Mouse (Mus musculus): ENCODE measurements around the gene Unc13a.

Gene Unc13a

DNA sequence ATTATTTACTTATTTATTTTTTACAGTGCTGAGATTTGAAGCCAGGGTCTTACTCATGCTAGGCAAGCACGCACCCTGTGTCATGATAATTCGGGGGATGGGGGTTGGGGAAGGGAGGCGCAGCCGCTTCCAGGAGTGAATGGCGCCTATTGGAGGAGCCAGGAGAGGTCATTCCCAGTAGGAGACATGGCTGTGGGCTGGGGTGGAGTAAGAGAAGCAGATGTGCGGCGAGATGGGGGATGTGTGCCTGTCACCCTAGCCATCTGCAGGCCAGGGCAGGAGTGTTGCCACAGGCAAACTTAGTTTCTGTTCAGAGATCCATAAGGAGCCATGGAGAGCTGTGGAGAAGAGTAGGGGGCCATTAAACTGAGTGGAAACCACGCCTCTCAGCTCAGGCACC is 16.1 kb upstream of the Unc13a start:
- peak; percentile 84 for DNase-seq (ENCODE audit: low read depth, low spot score)

DNA sequence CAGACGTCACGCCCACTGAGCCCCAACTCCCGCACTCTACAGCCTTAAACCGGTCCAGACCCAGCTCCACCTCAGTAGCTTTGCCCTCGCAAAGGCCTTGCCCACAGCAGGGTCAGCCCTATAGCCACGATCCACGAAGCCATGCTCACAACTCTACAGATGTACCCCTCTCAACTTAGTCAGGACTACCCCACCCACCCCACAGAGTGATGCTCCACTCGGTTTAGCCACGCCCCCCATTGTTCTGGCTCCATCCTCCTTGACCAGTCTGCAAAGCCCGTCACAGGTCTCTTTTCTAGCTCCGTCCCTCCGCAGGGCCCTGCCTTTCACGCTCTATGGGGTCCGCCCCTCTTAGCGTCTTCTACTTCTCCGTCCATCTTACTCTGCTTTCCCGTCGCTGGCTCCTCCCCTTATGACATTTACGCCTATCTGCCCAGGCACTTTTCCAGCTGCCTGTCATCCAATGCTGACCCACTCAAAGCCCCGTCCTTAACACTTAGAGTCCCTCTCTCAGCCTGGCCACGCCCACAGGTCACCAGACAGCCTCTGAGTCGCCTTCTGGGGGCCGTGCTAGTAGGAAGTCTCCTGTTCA is 14.7 kb upstream of the Unc13a start:
- DNase-seq (ENCODE audit: low read depth, low spot score) = peak; percentile 78

DNA sequence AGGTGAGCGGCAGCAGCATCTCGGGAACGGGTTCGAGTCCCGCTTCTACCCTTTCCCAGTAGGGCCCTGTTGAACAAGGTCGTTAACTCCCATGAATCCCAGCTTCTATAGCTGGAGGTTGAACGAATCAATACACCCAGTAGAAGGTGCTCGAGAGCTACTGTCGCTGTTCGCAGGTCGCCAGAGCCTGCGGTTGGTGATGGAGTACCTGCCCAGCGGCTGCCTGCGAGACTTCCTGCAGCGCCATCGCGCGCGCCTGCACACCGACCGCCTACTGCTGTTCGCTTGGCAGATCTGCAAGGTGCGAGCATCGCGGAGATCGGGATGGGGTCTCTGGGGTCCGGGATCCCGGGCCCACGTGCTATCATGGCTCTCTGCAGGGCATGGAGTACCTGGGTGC is 14.0 kb upstream of the Unc13a start:
- DNase-seq (ENCODE audit: low read depth, low spot score) = peak; percentile 83

DNA sequence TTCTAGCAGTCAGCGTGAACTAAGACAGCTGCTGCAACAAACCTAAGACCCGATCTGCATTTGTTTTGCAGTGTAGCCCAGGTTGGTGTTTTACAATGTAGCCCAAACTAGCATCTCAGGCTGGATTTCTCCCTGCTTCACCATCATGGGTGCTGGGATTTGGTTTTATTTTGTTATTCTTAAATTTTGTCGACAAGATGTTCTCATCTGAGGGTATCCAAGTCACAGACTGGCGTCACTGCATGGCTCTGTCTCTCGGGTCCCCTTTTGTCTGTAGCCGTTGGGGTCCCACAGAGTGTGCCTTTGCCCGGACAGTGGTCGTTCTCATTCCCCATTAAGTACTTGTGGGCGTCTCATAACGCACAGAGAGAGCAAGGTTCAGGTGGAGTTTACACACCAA is 13.1 kb upstream of the Unc13a start:
- DNase-seq (ENCODE audit: low read depth, low spot score) = no peak

DNA sequence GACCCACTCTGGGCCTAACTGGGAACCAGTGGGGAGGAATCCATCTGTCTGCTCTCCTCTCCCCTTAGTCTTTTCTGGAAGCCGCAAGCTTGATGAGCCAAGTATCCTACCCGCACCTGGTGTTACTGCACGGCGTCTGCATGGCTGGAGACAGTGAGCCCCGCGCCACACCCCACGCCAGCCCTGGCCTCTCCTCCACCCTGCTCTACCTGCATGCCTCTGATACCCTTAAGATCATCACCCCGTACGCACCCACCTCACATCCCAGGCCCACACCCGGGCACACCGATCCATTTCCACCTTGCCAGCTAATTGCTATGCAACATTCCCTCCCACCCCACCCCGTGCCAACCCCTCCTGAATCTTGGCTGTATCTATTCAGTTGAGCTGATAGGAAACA is 11.3 kb upstream of the Unc13a start:
- no peak for DNase-seq (ENCODE audit: low read depth, low spot score)

DNA sequence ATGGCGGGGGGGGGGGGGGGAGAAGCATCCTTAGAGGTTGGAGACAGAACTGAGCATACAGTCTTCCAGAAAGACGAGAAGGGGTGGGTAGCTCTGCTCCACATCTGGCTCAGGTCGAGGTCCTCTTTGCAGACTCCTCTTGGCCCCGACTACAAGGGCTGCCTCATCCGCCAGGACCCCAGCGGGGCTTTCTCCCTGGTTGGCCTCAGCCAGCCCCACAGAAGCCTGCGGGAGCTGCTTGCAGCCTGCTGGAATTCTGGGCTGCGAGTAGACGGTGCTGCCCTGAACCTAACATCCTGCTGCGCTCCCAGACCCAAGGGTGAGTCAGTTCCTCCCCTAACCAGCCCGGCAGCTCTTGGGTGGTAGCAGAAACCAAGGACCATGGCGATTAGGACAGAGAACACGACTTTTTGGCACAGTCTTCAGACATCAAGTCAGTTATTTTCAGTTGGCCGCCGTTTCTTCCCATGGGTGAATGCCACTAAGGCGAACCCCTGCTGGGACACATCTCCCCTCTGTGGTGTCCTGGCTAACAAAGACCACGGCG is 9.9 kb upstream of the Unc13a start:
- DNase-seq (ENCODE audit: low read depth, low spot score) = no peak

DNA sequence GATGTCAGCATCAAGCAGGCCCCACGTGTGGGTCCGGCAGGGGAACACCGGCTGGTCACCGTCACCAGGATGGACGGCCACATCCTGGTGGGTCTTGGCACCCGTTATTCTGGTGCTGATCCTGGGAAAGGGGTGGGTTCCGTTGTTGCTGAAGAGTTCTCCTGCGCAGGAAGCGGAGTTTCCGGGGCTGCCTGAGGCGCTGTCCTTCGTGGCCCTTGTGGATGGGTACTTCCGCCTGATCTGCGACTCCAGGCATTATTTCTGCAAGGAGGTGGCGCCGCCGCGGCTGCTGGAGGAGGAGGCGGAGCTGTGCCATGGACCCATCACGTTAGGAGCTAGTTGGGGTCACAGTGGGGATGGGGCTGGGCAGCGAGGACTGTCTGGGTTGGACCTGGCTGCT is 8.9 kb upstream of the Unc13a start:
- no peak for DNase-seq (ENCODE audit: low read depth, low spot score)

DNA sequence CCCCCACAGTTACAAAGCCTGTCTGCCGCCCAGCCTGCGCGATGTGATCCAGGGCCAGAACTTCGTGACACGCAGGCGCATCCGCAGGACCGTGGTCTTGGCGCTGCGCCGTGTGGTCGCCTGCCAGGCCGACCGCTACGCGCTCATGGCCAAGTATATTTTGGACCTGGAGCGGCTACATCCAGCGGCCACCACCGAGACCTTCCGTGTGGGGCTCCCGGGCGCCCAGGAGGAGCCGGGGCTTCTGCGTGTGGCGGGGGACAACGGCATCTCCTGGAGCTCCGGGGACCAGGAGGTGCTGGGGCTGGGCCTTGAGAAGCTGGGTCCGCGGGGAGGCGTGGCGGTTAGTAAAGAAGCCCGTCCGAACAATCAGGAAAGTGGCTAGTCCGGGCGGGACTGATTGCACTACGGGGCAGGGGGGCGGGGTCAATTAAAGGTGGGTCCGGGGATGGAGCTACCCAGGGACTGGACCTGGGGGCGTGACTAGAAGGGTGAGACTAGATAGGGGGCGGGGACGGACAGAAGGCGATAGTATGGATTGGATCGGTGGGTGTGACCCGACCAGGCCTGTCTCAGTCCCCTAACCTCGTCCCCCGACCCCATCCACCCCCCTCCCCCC is 8.1 kb upstream of the Unc13a start:
- peak; percentile 60 for DNase-seq (ENCODE audit: low read depth, low spot score)

DNA sequence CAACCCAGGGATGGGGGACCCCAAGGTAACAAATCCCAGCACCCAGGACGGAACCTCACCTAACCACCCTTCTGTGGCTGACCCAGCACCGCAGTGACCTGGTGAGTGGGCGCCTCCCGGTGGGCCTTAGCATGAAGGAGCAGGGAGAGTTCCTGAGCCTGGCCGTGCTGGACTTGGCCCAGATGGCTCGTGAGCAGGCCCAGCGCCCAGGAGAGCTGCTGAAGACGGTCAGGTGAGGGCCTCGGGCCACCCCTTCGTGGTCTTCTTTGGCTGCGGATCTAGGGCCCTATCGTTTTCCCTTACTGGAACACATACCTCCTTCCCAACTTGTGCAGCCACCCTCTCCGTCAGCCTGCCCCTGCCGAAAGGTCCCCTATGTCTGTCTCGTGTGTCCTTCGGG is 7.6 kb upstream of the Unc13a start:
- no peak for DNase-seq (ENCODE audit: low read depth, low spot score)

DNA sequence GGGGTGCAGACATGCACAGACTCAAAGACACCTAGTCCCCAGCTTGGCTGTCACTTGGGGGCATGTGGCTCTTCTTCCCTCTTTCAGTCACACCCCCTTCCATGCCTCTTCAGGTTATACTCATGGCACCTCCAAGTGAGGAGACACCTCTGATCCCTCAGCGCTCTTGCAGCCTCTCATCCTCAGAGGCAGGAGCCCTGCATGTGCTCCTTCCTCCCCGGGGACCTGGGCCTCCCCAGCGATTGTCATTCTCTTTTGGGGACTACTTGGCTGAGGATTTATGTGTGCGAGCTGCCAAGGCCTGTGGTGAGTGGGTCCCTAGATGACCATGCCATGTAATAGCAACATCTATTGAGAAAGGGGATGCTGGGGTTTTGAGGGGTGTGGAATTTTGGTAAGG is 6.7 kb upstream of the Unc13a start:
- no peak for DNase-seq (ENCODE audit: low read depth, low spot score)

DNA sequence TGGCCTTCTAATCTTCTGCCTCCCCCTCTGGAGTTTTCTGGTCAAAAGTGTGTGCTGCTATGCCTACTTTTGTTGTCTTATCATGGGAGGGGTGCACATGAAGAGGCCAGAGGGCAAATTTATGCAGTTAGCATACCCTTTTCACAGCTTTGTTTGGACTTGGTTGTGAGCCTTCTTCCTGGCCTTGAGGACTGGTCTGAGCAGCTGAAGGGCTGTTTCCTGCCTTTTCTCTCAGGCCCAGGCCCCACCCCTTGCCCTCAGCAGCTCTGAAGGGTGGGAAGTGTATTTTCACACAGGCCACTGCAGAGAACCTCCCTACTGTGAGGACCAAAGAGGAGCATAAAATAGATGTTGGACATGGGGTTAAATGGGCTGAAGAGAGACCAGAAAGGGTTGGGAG is 6.0 kb upstream of the Unc13a start:
- DNase-seq (ENCODE audit: low read depth, low spot score) = peak; percentile 87

DNA sequence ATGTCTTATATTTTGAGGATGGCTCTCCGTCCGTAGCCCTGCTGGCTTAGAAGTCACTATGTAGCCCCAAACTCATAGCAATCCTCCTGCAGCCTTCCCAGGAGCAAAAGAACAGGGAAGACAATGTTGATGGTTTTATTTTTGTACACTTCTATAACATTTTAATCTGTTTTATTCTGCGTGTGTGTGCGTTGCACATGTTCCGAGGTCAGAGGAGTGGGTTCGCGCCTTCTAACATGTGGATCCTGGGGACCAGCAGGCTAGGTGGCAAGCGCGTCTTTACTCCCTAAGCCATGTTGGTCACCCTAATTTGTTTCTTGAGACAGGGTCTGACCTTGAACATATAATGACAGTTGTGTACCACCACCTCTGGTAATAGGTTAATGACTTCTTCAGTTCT is 5.2 kb upstream of the Unc13a start:
- DNase-seq (ENCODE audit: low read depth, low spot score) = no peak

DNA sequence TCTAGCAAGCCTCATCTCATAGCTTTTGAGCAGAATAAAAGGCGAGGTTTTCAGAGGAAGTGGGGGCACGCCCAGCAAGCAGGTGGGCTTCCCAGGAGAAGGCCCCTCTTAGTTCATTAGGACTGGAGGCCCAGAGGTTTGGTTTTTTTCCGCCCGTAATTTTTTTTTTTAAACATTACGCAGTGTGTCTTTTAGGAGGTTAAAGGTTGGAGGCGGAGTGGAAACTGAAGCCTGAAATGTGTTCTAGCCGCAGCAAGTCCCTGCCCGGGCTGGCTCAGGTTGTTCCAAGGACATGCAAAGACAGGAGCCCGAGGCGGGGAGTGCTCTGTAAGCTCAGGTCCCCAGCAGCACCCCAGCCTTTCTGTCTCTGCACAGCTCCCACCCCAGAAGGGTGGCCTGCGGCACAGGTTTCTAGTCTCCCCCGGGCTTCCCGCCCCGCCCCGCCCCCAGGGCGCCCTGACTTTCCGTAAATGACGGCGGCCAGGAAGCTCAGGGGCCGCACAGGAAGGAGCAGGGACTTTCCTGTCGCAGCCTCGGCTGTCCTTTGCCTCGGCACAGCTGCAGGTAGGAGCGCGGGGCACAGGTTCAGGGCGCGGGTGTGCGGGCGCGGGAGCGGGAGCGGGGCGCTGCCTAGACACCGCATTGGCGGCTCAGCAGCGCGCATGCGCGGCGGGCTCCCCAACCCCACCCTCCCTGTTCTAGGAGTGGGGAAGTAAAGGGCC is 4.6 kb upstream of the Unc13a start, which contains the start of gene Jak3:
TSS of gene Jak3 (plus strand) at position 277 of the 722 bp plus-strand sequence.
- peak; percentile 78 for DNase-seq (ENCODE audit: low read depth, low spot score)

DNA sequence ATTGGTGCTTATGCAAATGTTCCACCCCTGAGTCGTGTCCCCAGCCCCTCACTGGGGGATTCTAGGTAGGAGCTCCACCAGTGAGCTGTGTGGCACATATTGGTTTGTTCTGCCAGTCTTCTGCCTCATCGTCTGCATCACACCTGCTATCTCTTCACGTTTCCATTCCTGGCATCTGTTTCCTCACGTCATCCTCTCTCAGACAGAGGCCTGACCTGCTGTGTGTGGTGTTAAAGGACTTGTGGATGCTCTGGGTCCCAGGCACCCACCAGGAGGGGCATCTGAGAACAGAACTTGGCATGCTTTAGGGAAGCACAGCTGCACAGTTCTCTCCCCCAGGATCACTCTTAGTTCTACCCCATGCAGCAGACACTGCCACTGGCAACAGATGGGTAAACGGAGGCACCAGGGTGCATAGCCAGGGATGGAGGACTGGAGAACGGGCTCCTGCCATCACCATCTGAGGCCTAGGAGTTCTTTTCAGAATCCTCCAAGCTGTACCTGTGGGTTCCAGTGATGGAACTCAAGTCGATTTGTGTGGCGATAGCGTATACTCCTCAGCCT is 4.0 kb upstream of the Unc13a start:
- no peak for DNase-seq (ENCODE audit: low read depth, low spot score)

DNA sequence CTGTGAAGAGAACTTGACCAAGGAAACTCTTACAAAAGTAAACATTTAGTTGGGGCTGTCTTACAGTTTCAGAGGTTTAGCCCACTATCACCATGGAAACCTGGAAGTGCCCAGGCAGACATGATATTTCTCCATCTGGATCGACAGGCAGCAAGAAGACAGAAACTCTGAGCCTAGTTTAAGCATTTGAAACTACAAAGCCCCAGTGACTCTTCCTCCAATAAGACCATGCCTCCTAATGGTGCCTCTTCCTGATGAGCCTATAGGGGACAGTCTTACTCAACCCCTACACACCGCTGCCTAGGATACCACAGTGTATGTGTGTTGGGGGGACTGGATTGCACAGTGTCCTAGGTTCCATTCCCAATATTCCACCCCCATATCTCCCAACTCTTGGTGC is 2.5 kb upstream of the Unc13a start:
- DNase-seq (ENCODE audit: low read depth, low spot score) = peak; percentile 81

DNA sequence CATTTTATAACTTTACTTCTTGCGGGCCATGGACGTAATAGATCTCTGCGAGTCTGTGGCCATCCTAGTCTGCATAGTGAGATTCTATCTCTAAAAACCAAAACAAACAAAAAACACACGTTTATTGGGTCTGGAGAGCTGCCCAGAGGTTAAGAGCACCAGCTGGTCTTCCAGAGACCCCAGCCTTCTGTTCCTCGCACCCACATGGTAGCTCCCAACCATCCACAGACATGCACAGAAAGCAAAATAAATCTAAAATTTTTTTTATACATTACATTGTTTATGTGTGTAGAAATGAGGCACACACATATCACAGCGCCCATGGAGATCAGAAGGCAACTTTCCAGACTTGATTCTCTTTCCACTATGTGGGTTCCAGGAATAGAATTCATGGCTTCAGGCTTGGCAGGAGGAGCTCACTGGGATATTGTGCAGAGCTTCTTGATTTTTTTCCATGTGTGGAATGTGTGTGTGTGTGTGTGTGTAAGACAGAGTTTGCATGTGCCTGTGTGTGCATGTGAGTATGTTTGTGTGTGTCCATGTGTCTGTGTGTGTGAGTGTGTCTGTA is 695 bp upstream of the Unc13a start:
- DNase-seq (ENCODE audit: low read depth, low spot score) = no peak

DNA sequence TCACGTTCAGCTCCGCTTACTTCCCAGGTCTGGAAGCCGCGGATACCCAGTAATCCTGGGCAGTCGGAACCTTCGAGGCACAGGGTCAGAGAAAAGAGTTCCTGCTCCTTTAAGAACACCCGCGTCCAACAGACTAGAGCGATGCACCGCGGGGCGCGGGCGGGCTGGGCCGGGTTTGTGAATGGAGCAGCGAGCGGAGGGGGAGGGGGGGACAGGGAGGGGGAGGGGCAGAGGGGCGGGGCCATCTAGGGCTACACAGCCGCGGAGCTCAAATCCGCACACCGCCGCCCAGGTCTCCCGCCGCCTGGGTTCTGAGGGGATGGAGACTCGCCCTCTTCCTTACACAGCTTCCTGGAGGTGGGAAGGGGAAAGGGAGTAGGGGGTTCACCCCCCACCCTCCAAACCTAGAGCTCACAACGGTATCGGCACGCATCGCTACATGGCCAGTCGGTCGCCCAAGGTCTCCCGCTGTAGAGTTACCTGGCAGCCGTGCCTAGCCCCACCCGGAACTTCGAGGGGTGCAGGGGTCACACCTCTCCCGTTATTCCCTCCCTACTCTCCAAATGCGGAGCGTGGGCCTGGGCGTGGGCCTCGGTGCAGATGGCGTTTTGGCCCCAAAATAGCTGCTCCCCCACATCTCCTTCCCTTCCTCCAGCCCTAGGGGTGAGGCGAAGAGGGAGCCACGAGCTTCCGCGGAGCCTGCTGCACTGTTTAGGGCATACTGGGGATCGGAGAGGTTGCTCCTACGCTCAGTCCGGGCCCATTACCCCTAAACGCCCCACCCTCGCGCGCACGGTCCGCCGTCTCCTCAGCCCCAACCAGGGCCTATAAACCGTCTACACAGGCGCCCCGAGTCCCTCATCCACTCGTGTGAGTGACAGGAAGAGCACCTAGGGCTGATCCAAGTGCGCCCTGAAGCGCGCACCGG is 672 bp downstream of the Unc13a start:
- peak; percentile 94 for DNase-seq (ENCODE audit: low read depth, low spot score)

DNA sequence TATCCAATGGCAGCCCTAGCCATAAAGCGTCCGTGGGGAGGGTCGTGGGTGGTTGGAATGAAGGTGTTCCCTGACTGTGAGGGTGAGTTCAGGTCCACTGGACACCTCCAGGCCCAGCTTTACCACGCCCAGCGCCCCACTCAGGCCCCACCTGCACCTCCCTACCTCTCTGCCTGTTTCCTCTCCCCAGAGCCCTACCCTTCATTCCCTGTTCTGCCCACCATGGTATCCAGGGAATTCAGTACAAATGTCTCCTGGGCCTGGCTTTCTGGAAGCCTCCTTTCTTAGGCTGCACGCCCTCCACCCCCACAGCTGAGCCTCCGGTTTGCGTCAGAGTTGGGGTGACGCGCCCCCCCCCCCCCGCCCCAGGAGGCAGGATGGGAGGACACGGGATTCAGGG is 1.4 kb downstream of the Unc13a start:
- no peak for DNase-seq (ENCODE audit: low read depth, low spot score)

DNA sequence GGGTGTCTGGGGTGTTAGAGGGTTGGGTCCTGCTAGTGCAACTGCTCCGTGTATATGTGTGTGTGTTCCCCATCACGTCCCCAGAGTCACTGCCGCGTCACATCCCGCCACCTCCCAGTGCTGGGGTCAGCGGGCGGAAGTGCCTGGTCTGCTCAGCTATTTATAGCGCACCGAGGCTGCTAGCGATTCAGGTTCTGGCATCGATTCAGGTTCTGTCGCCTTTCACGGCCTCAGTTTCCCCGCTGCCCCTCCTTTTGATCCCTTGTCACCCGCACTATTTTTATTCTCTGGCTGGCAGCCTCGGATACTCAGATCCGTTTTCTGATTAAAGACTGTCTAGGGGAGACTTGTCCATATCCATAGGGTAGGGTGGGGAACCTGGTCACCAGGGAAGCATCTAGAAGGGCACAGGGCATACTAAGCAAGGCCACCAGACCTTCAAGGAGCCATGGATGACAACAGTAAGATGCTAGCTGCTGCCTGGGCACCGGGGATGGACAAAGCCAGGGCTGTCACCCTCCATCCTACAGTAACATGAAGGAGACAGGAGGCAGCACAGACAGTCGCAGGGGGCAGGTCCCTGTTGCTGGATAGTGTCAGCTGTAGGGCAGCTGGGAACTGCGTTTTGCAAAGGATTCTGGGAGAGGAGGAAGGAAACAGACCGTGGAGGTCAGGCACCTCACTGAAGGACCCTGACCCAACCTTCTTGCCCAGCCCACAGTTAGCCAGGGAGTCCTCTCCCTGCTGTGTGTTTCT is 3.2 kb downstream of the Unc13a start:
- peak; percentile 38 for DNase-seq (ENCODE audit: low read depth, low spot score)

DNA sequence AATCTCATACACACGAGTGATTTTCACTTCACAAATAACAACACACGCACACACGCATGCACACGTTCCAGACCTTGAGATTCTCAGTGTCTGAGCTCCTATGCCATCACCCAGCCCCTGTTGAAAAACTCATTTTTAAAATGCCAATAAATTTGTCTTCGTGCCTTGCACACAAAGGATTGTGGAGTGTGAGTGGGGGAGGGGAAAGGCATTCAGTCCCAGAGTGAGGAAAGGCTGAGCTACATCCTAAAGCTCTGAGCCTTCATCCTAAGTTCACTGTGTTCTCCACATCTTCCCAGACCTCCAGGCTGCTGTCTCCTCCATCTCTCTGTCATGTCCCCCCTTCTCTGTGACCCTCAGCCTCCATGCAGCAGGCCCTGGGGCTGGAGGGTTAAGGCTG is 4.3 kb downstream of the Unc13a start:
- no peak for DNase-seq (ENCODE audit: low read depth, low spot score)

Measured in R1 (cell line).